20 mouse cellular contexts compared by ENCODE assay signal in the genomic region with DNA sequence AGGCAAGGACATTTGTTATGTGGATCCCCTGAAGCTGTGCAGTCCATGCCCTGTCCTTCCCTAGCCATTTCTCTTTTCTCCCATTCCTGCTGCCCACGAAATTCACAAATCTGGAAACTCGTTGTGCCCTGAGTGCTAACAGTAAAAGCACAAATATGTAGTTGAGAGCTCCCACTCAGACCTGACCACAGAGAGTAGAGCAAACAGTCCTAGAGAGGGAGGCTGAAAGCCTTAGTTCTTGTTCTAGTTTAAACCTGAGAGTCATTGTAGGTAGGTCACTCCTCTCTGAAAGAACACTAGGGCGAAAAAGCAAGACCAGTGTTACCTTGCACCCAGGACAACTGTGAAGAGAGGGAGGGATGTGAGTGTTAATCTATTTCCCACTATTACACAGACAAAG.
"Had no signal": no experiment of that assay in that cellular context is flagged by ENCODE, and none has a peak within 500 bp of the region (broad histone marks: within the 10 kb centered on the region; RNA-seq: fewer than 3 reads in every experiment).

No protein-coding gene starts in this region.

- H3K9me3 ChIP-seq: limb, embryonic 12.5 days; liver, embryonic 13.5 days; liver, embryonic 15.5 days; midbrain, embryonic 10.5 days; midbrain, embryonic 12.5 days; midbrain, embryonic 15.5 days; neural tube, embryonic 12.5 days; stomach, embryonic 15.5 days had no signal

- H3K4me3 ChIP-seq: limb, embryonic 12.5 days; liver, embryonic 13.5 days; liver, embryonic 15.5 days; midbrain, embryonic 10.5 days; midbrain, embryonic 12.5 days; midbrain, embryonic 15.5 days; neural tube, embryonic 12.5 days; stomach, embryonic 15.5 days had no signal

- H3K4me2 ChIP-seq: limb, embryonic 12.5 days; liver, embryonic 11.5 days; liver, embryonic 13.5 days; liver, embryonic 15.5 days; midbrain, embryonic 12.5 days; midbrain, embryonic 15.5 days; neural tube, embryonic 12.5 days; stomach, embryonic 15.5 days had no signal

- H3K36me3 ChIP-seq: limb, embryonic 12.5 days; liver, embryonic 13.5 days; liver, embryonic 15.5 days; midbrain, embryonic 10.5 days; midbrain, embryonic 12.5 days; midbrain, embryonic 15.5 days; neural tube, embryonic 12.5 days; stomach, embryonic 15.5 days had no signal

- ATAC-seq: liver, postnatal 0 days; midbrain, embryonic 15.5 days had no signal

- H3K27ac ChIP-seq: limb, embryonic 12.5 days; liver, embryonic 13.5 days; liver, embryonic 15.5 days; midbrain, embryonic 10.5 days; midbrain, embryonic 12.5 days; midbrain, embryonic 15.5 days; neural tube, embryonic 12.5 days; stomach, embryonic 15.5 days; stomach, postnatal 0 days had no signal

- H3K27me3 ChIP-seq: limb, embryonic 12.5 days; liver, embryonic 13.5 days; liver, embryonic 15.5 days; midbrain, embryonic 12.5 days; midbrain, embryonic 15.5 days; neural tube, embryonic 12.5 days; stomach, embryonic 15.5 days had no signal

- H3K4me1 ChIP-seq: limb, embryonic 12.5 days; liver, embryonic 13.5 days; liver, embryonic 15.5 days; stomach, embryonic 15.5 days had no signal

- DNase-seq: liver; liver, embryonic 13.5 days; liver, postnatal 0 days; retina, postnatal 1 day; right cerebral cortex, adult 18-20 months; right cerebral cortex, postnatal 25 days; right cerebral cortex, postnatal 4 days; spleen, adult 18-20 months; thymus, adult 2 months; thymus, postnatal 25 days; thymus, postnatal 4 days had no signal

- H3K9ac ChIP-seq: limb, embryonic 12.5 days; liver, embryonic 13.5 days; liver, embryonic 15.5 days; liver, postnatal 0 days; midbrain, embryonic 12.5 days; midbrain, embryonic 15.5 days; neural tube, embryonic 12.5 days; stomach, embryonic 15.5 days had no signal
